Mouse (Mus musculus): ENCODE results near the gene Snrnp27.

GRCm38 (mm10) chr6:86667061-86667460 lies 17.3 kb downstream of the Snrnp27 start:
- no peak for TF ChIP-seq CTCF (IDR thresholded peaks at IDR 0.05; ENCODE audit: low read depth, low read length)
- no peak for TF ChIP-seq POLR2A (IDR thresholded peaks at IDR 0.05; ENCODE audit: borderline replicate concordance, low read depth, low read length)
